Mouse (Mus musculus): Measurements from ENCODE around the gene Dock2.
A peak's percentile ranks its signal among the peaks of the same experiment; 100 is the strongest.

DNA sequence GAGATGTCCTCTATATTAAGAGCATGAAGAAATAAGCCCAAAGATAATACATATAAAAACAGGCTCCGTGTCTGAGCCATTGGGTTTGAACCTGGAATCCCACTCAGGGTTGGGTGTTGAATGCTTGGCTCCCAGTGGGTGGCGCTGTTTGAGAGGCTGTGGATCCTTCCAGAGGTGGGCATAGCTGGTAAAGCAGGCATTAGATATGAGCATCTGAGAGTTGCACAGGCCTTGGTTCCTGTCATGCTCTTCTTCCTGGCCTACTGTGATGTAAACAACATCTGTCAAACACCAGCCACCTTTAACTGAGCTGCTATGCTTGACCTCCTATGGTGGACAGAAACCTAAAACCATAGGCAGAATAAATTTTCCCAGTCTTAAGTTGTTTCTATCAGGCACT lies 507.8 kb downstream of the Dock2 start:
- peak; percentile 17; the same call in 1 of the 2 replicates for TF ChIP-seq CTCF (IDR thresholded peaks at IDR 0.05; ENCODE audit: low read depth)
- TF ChIP-seq EP300 (IDR thresholded peaks at IDR 0.05; ENCODE audit: low read depth) = no peak
